Mouse (Mus musculus) kidney, postnatal 25 days (tissue): ENCODE data around the gene Hoxa7.
A peak's percentile ranks its signal among the peaks of the same experiment; 100 is the strongest.

Experiments used
- DNase-seq, 2 experiments: peaks; one replicate each; pipeline ENCODE4 v3.0.0; 2021; ENCODE audit warnings: mixed read lengths in 2 of 2

Gene Hoxa7

GRCm38 (mm10) chr6:52190906-52191810 lies 30.5 kb downstream of the Hoxa7 start, which contains the start of gene Hoxa4:
Hoxa4 (minus strand) TSS chr6:52191753.
- peak; percentile 11 to 62 for DNase-seq

GRCm38 (mm10) chr6:52190410-52190809 lies 31.2 kb downstream of the Hoxa7 start:
- DNase-seq = peak; percentile 32 to 63

GRCm38 (mm10) chr6:52189909-52190308 lies 31.7 kb downstream of the Hoxa7 start:
- peak; percentile 41 to 71 for DNase-seq

- DNase-seq = peak; percentile 53 to 57
These were observed 32.5 kb downstream of the Hoxa7 start for GRCm38 (mm10) chr6:52189172-52189591.

- DNase-seq = peak in 1 of 2 experiments; percentile 23
These were observed 35.2 kb downstream of the Hoxa7 start for GRCm38 (mm10) chr6:52186500-52186899.

- peak; percentile 32 to 59 for DNase-seq
These were observed 35.8 kb downstream of the Hoxa7 start for GRCm38 (mm10) chr6:52185834-52186233.

- peak; percentile 50 to 65 for DNase-seq
These were observed 36.4 kb downstream of the Hoxa7 start for GRCm38 (mm10) chr6:52185222-52185621.

GRCm38 (mm10) chr6:52184668-52185067 lies 37.0 kb downstream of the Hoxa7 start:
- peak; percentile 43 to 73 for DNase-seq

GRCm38 (mm10) chr6:52183311-52184080 lies 38.2 kb downstream of the Hoxa7 start:
- DNase-seq = peak; percentile 67 to 86

GRCm38 (mm10) chr6:52182793-52183192 lies 38.9 kb downstream of the Hoxa7 start:
- DNase-seq = no peak

- peak; percentile 47 to 73 for DNase-seq
These were observed 39.6 kb downstream of the Hoxa7 start for GRCm38 (mm10) chr6:52182030-52182429.

GRCm38 (mm10) chr6:52180726-52181125 lies 40.9 kb downstream of the Hoxa7 start:
- DNase-seq = peak in 1 of 2 experiments; percentile 28

- DNase-seq = no peak
These were observed 41.4 kb downstream of the Hoxa7 start for GRCm38 (mm10) chr6:52180213-52180710.

GRCm38 (mm10) chr6:52179690-52180089 lies 42.0 kb downstream of the Hoxa7 start:
- peak in 1 of 2 experiments; percentile 57 for DNase-seq

GRCm38 (mm10) chr6:52178918-52179665 lies 42.6 kb downstream of the Hoxa7 start:
- DNase-seq = peak in 1 of 2 experiments; percentile 42

- no peak for DNase-seq
These were observed 43.8 kb downstream of the Hoxa7 start for GRCm38 (mm10) chr6:52177806-52178205.

- DNase-seq = peak; percentile 84 to 92
These were observed 44.5 kb downstream of the Hoxa7 start, which contains the start of gene 5730596B20Rik for GRCm38 (mm10) chr6:52177061-52177735. 5730596B20Rik (plus strand) TSS chr6:52177498.

- peak in 1 of 2 experiments; percentile 36 for DNase-seq
These were observed 45.3 kb downstream of the Hoxa7 start for GRCm38 (mm10) chr6:52176391-52176790.

- DNase-seq = peak; percentile 67 to 85
These were observed 45.8 kb downstream of the Hoxa7 start for GRCm38 (mm10) chr6:52175864-52176263.

GRCm38 (mm10) chr6:52174968-52175751 lies 46.5 kb downstream of the Hoxa7 start:
- peak; percentile 69 to 76 for DNase-seq

GRCm38 (mm10) chr6:52173648-52174047 lies 48.0 kb downstream of the Hoxa7 start:
- DNase-seq = no peak
